Mouse (Mus musculus) embryo, embryonic 11.5 days (tissue): ENCODE data around the gene Dnttip2.
A peak's percentile ranks its signal among the peaks of the same experiment; 100 is the strongest.

Experiments
- DNase-seq: peaks from one replicate; pipeline ENCODE4 v3.0.0-alpha.2; 2012; ENCODE audit warnings: low read depth, low spot score

The Dnttip2 gene

GRCm38 (mm10) chr3:122290696-122291095, 16.5 kb downstream of the Dnttip2 start:
- DNase-seq = no peak

DNA sequence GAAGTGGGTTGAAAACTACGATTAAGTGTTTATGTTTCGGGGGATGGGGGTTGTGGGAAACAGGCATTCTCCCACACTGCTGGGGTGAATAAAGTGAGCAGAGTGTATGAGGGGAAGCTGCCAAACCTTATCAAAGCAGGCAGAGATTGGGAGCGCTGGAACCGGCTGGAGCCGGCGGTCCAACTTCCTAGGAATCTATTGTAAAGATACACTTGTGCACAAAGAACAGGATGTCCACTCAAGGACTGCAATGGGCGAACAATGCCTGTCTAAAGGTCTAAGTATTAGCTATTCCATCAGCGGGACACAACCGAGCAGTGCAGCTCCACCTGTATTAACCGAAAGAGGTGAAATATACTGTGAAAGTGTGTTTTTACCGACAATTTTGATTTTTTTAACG, 17.6 kb downstream of the Dnttip2 start:
- DNase-seq = no peak

GRCm38 (mm10) chr3:122292300-122293222, 18.4 kb downstream of the Dnttip2 start:
- peak; percentile 88 for DNase-seq

DNA sequence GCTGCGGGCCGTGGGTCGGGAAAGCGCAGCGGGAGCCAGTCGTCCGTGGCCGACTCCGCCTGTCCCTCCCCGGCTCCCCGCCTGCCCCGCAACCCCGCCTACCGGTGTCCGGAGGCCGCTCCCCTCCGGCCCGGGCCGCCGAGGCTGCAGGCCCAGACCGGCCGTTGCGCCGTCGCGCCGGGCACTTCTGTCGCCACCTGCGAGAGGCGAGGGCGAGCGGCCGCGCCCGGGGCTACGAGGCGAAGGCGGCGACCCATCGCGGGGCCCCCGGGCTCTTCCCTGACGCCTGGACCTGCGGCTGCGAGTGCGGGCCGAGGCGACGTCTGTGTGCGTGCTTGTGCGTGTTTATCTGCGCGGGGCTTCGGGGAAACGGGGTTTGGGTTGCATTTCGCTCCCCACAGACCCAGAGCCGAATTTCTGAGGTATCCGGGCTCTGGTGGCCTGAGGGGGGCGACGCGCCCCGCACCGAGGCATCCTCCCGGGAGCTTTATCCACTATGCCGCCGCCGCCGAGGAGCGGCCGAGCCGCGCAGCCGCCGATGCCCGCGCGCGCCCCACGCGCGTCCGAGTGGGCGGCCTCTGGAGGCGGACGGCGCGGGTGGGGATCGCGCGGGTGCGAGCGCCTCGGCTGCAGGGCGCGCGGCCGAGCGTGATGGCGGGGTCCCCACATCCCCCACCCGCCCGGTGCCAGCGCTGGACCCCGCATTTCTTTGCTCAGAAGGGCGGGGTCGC, 19.2 kb downstream of the Dnttip2 start:
- DNase-seq = peak; percentile 51

DNA sequence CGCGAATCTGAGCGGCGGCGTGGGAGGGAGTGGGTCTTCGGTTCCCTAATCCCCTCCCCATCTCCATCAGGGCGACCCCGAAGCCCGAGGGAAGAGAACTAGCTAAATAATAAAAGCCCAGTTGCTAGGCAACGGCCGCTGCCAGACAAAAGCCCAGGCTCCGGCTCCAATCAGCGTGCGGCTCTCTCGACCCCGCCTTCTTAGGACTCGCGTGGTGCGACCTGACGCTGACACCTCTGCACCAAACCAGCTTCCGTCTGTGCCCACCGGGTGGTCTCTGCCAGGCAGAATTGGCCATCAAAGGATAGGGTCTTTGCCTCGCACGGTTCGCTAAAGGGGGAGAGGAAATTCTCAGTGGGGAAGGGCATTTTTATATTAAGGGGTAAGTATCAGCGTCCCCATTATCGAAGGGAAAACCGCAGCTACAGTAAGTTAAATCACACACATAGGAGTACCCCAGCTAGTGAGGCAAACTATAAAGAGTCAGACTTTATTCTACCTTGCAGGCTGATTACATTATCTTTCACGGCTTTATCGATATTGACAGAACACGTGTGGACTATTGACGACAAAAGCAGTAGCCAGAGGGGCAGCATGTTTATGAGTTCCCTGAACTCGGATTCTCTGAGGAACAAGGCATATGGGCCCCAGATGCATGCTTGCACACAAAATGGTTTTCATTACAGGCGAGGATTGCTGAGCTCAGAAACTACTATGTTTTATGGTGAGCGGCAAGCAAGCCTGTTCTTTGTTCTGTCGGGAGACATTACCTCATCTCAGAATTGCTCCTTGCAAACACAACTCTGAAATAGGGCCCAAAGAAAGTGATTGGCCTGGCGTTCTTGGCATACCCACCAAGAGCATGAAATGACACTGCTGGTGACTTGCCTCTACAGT, 20.0 kb downstream of the Dnttip2 start, which contains the start of gene Bcar3:
Gene Bcar3 (plus strand): TSS at position 183 of the 897 bp plus-strand sequence.
- DNase-seq = peak; percentile 91

DNA sequence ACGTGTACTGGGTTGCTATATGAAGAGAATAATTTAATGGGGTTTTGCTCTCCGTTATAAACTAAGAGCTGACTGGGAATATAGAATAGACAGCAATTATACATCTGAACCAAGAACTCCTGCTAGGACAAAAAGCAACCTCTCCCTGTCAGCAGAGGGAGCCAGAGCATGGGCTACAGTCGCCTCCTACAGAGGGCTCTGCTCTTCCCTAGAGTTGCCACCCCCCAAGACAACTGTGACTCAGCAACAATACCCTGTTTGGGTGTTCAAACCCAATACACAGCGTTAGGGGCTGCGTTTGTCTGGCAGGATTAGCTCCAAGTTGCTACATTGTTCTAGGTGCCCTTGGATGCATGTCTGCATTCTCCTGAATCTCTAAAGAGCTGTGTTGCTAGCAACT, 21.3 kb downstream of the Dnttip2 start:
- DNase-seq = peak; percentile 57

GRCm38 (mm10) chr3:122296979-122297378, 22.8 kb downstream of the Dnttip2 start:
- DNase-seq = no peak

- DNase-seq = no peak
Measured at GRCm38 (mm10) chr3:122300983-122301919, 27.1 kb downstream of the Dnttip2 start.

- no peak for DNase-seq
Measured at GRCm38 (mm10) chr3:122304560-122304959, 30.4 kb downstream of the Dnttip2 start.

DNA sequence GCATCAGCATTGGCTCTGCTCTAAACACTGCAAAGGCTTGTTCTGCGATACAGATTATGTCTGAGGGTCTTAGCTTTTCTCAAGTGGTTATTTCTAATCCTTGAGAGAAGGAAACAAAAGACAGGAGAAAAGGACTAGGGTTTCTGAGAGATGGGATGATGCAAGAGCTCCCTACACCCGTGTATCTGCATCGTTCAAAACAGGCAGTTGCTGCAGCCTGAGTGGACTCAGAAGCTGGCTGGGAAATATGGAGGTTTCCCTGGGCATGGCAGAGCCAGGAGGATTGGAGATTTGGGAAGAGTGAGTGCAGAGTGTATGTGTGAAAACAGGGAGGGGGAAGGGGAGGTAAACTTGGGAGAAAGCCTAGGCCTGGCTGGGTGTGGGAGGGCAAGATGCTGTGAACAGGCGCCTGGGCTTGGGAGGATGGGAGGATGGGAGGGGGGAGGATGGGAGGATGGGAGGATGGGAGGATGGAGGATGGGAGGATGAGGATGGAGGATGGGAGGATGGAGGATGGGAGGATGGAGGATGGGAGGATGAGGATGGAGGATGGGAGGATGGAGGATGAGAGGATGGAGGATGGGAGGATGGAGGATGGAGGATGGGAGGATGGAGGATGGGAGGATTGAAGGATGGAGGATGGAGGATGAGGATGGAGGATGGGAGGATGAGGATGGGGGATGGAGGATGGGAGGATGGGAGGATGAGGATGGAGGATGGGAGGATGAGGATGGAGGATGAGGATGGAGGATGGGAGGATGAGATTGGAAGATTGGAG, 33.9 kb downstream of the Dnttip2 start:
- DNase-seq = no peak

DNA sequence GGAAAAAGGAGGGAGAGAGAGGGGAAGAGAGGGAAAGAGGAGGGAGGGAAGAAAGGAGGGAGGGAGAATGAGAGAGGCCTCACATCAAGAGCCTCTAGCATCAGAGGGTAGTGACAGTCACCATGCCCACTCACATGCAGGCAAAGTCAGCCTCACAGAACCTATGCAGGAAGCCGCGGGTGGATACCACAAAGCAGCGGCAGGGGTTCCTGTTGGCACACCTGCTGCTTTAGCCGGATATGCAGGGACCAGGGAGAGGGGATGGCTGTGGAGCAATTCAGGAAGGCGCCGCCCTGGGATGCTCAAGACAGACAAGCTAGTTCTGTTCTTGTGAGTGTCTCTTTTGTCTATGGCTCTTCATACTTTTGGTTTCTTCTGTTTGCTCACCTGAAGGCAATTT, 34.8 kb downstream of the Dnttip2 start:
- no peak for DNase-seq

- peak; percentile 67 for DNase-seq
Measured at GRCm38 (mm10) chr3:122312078-122312477, 37.9 kb downstream of the Dnttip2 start.

- no peak for DNase-seq
Measured at GRCm38 (mm10) chr3:122312936-122313629, 38.9 kb downstream of the Dnttip2 start.

- DNase-seq = no peak
Measured at GRCm38 (mm10) chr3:122313936-122314335, 39.7 kb downstream of the Dnttip2 start.

DNA sequence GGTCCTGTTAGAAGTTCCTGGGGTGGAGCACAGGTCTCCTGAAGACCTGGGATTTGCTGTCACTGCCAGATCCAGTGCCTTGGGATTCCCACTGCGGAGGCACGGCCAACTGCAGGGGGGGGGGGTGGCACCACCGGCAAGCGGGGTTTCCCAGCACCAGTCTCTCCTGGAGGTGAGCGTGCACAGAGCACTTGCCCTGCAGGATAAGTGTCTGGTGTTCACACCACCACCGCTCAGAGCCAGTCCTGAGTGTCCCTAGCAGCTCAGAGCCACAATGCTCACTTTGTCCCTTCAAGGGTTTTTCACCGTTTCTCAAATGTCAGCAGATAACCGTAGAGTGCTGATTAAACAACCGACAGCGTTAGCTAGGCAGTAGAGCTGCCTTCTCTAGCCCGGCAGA, 42.4 kb downstream of the Dnttip2 start:
- DNase-seq = no peak

GRCm38 (mm10) chr3:122317339-122317738, 43.2 kb downstream of the Dnttip2 start:
- no peak for DNase-seq

- DNase-seq = no peak
Measured at GRCm38 (mm10) chr3:122322226-122322625, 48.0 kb downstream of the Dnttip2 start.

- DNase-seq = no peak
Measured at GRCm38 (mm10) chr3:122323841-122324240, 49.7 kb downstream of the Dnttip2 start.

GRCm38 (mm10) chr3:122324528-122324927, 50.3 kb downstream of the Dnttip2 start:
- no peak for DNase-seq
